Mouse (Mus musculus): ENCODE data around the gene Ppib.

Ppib gene

DNA sequence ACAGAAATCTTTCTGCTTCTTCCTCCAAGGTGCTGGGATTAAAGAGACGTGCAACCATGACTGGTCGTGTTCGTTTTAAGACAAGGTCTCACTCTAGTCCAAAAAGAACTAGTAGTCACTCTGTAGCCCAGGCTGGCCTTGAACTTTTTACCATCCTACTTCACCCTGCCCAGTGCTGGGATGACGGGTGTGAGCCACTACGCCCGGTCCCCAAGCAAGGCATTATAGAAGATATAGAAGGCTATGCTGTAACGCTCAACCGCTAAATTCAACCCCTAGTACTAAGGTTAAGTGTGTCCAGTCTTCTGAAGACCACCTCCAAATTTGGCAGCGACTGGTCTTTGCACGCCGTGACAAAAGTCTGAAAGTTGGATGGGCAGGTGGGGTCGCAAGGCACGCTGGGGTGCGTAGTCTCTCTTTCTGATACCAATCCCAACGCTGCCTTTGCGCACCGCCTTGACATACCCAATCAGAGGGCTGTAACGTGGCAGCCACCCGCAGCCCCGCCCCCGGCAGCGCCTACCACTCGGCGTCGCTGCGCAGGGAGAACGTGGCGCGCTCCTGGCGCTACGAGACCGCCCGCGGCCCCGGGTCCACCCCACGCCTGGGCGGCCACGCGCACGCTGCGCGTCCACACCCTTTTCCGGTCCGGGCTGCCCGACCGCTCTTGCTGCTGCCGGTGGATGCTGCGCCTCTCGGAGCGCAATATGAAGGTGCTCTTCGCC lies at the start of gene Ppib:
Gene Ppib, plus strand, starts transcription at position 640 of the 725 bp plus-strand sequence.
- DNase-seq, result peak; percentile 99

- DNase-seq, result no peak
These were observed 39.4 kb upstream of the Ppib start for GRCm38 (mm10) chr9:66020601-66021000.

DNA sequence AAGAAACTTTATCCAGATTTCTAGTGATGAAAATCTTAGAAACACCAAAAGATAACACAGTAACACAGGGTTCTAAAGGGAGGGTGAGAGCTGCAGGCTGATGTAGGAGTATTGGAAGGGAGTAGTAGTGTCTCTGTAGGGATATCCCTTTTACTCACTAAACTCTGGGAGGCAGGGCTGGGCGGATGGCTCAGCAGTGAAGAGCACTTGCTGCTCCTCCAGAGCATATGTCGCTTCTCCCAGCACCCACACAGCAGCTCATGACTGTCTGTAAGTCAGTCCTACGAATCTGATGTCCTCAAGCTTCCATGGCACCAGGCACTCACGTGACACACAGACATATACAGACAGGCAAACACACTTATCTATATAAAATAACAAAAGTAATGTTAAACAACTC lies 21.9 kb upstream of the Ppib start:
- DNase-seq, result no peak

DNA sequence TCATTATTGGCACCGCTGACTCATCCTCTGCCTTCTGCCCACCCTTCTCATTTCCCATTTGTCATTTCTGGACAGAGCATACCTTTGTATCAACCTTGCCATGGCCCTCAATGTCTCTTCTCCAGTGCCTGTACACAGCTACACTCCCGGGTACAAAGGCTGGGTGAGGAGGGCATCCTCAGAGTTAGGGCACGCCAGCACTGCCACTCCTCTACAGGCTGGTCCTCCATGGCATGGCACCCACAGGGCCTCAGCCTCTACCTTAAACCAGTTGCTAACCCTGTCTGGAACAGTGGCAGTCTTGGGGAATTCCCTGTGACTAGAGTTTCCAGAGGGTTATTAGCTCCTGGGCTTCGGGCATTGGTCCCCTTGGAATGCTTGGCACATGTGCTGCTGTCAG lies 21.4 kb upstream of the Ppib start:
- DNase-seq, result no peak

GRCm38 (mm10) chr9:66039290-66039689 lies 20.7 kb upstream of the Ppib start:
- DNase-seq, result no peak

DNA sequence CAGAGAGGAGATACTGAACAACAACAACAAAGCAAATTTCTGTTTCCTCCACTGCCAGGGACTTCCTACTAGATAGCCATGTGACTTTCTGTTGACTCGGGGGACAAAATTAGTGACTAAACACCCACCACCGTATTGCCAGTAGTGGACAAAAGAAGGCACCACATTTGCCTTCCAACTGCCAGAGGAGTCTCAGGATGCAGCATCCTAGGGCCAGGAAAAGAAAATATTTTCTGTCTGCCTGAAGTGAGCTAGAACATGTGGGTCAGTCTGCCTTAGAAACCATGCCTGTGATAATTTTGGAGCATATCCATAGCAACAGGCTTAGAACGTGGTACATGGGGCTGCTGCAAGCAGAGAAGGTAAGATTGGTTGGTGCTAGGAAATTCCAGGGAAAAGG lies 19.2 kb upstream of the Ppib start:
- DNase-seq, result no peak

GRCm38 (mm10) chr9:66042331-66042730 lies 17.7 kb upstream of the Ppib start:
- no peak for DNase-seq

DNA sequence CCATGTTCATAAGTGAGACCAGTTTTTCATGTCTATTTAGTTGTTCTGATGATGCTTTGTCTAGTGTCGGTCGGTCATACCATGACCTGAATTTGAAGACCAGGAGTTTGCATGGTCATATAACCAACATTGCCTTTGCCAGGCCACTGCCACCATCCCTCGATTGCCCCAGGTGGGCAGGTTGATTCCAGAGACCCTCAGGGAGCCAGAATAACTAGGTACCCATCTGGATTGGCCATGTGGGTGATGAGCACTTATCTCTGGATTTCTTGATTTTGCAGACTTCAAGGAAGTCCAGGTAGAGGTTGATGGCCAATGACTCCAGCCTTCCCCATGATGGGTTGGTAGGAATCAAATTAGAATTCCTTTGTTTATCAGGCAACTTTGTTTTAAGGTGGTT lies 16.8 kb upstream of the Ppib start:
- DNase-seq, result no peak

- no peak for DNase-seq
These were observed 10.0 kb upstream of the Ppib start for GRCm38 (mm10) chr9:66049931-66050601.

DNA sequence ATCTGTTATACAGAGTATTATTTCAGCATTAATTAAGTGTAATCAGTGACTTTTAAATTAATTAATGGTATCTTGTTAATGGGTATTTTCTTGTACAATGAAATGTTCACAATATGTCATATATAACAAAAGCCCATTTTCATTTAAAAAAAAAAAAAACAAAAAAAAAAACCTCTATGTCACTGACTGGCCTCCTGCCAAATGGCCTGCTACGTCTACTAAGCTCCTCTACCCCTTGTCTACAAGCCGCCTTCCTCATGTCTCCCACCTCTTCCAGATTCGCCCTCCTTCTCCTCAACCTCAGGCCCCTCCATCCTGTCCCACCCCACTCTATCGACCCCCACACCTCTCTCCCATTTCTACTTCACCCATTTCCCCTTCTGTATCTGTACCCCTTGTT lies 8.5 kb upstream of the Ppib start:
- DNase-seq, result no peak

DNA sequence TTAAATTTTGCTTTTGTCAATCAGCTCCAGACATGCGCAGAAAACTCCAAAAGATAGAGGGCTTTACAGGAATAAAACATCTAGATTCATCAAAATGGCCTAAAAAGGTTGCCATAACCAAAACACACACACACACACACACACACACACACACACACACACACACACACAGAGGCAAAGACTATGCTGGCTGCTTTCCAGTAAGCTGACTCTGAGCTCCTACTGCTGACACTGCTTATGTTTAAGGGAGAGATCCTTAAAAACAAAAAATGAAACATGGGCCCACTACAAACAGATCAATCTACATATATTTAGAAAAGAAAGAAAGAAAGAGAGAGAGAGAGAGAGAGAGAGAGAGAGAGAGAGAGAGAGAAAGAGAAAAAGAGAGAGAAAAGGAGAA lies 7.3 kb upstream of the Ppib start:
- no peak for DNase-seq

- no peak for DNase-seq
These were observed 6.4 kb upstream of the Ppib start for GRCm38 (mm10) chr9:66053620-66054019.

DNA sequence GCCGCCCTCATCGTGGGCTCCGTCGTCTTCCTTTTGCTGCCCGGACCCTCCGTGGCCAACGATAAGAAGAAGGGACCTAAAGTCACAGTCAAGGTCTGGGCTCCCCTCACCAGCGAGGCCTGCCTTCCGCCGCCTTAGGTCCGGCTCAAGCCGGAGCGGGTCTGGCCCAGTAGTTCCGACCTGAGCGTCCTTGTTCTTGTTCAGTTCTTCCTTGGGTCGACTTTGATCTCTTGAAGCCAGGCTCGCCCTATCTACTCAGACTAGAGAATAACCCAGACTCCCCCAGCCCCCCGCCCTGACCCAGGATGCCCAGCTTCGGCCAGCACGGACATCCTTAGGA lies 256 bp downstream of the Ppib start:
- DNase-seq, result no peak

- no peak for DNase-seq
These were observed 964 bp downstream of the Ppib start for GRCm38 (mm10) chr9:66060986-66061385.

DNA sequence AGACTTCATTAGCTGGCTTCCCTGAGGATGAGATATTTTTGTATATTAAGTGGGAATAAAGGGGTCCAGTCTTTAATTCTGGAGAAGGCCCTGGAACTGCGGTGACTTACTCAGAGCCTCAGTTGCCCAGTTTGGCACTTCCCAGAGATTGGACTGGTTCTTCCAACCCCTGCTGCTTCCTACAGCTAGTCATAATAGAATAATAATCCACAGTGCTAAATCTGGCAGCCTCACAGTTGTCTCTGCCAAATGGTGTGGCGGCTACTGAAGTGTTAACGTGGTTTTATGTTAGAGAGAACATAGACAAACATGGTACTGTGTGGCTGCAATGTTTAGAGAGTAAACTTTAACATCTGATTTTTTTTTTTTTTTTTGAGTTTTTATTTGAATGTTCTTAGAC lies 1.6 kb downstream of the Ppib start:
- no peak for DNase-seq

GRCm38 (mm10) chr9:66063446-66063845 lies 3.4 kb downstream of the Ppib start:
- no peak for DNase-seq

DNA sequence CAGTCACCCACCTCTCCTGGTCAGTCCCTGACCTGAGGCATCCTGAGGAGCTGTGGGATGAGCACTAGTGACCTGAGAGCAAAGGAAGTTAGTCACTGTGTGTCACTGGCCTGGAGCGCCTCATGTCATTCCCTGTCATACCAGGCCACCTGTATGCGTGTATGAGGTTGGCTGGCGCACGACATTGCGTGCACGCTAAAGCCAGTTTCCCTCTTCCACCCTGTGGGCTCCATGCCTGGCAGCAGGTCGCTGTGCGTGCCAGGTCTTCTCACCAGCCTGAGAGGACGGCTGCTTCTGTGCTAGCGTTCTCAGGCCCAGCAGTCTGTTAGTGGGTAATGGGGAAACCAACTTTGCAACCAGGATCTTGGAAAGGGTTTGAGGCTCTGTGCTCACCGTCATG lies 4.3 kb downstream of the Ppib start:
- DNase-seq, result no peak

DNA sequence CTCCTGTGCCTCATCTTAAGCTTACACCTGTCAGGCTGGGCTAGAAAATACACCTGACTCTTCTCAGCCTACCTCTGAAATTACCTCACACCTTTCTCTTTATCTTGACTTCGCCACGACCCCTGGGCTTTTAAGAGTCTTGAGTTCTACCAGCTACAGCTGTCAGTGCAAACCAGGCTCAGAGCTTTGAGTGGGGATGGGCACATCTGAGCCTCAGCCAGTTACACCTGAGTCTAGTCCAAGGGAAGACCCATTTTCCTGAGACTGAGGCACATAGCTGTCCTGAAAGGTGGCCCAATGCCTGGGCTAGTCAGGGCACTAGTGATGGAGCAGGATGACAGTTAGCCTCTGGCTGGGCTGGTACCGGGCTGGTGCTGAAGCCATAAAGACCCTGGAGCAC lies 6.8 kb downstream of the Ppib start:
- DNase-seq, result no peak

- DNase-seq, result peak; percentile 66
These were observed 7.5 kb downstream of the Ppib start for GRCm38 (mm10) chr9:66067542-66067941.

GRCm38 (mm10) chr9:66068056-66068455 lies 8.0 kb downstream of the Ppib start:
- no peak for DNase-seq

- no peak for DNase-seq
These were observed 9.0 kb downstream of the Ppib start for GRCm38 (mm10) chr9:66068971-66069391.

DNA sequence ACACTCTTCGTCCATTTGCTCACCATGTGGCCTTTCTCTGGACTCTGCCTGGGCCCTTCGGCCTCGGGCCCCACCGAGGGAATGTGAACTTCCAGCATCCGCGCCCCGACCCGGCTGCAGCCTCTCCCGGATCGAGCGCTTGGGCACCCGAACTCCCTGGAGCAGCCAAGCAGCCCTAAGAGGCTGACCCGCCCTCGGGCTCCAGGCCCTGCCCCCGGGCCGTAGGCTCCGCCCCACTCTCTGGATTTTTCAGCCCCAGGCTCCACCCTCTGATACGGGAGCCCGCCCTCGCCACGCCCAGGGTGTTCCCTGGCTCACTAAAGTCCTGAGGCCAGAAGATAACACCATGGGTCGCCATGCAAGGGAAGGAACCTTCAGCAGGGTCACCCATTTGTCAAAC lies 9.6 kb downstream of the Ppib start, which contains the start of gene Snx22:
Gene Snx22, minus strand, starts transcription at position 137 of the 400 bp plus-strand sequence.
- DNase-seq, result peak; percentile 92

GRCm38 (mm10) chr9:66070151-66070550 lies 10.1 kb downstream of the Ppib start:
- DNase-seq, result no peak

GRCm38 (mm10) chr9:66072754-66073153 lies 12.7 kb downstream of the Ppib start:
- DNase-seq, result no peak

GRCm38 (mm10) chr9:66078072-66078471 lies 18.1 kb downstream of the Ppib start:
- DNase-seq, result no peak

Data from kidney, adult 9 months (tissue).